Mouse (Mus musculus) lung, adult 2 months (tissue): ENCODE data around the gene Slc35d3.

Source experiments
- CTCF ChIP-seq: fragments of 200-500 bp; IDR thresholded peaks from 2 replicates; pipeline ENCODE4 v1.5.1; 2011; ENCODE audit warnings: mild to moderate bottlenecking, low read length, control low read depth; ENCODE audit not compliant: insufficient read depth
- POLR2A ChIP-seq: fragments of 200-500 bp; IDR thresholded peaks from 2 replicates; pipeline ENCODE4 v1.6.1; 2011; ENCODE audit warnings: low read depth, mild to moderate bottlenecking, control low read depth, low read length, borderline replicate concordance; ENCODE audit errors: extremely low read depth

DNA sequence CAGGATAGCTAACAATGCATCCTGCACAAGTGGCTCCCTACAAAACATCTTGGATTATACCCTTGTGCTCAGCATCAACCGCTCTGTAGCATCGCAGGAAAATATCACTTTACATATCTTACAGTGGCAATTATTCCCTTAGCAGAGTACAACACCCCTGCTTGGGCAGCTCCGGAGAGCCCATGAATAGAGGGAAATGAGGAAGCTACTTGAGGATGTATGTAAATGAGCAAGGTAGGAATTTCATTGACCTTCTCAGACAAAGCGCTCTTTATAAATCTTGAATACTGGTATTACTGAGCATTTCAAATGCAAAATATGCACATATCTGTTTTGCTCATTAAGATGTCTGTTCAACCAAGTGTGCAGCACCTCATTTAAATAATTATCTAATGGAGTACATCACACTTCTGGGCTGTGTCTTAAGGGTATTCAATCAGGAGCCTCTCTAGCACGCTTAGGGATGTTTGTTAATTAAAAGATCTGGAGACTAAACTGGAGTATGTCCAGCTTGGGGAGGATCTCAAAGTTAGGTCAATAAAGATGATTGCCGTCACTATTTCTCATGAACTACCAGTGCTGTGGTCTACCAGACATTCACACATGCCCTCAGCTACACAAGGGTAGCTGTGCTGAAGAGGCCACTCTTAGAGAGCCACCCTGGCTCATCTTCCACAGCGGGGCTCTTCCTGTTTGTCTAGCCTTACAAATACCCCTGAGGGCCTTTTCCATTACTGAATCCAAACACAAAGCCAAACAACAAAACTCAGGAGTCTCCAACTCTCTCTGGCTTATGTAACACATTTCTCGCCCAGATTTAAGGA, 15.2 kb downstream of the Slc35d3 start:
- TF ChIP-seq CTCF (no peak), POLR2A (no peak)
